Mouse (Mus musculus) ovary, postnatal 14 days (tissue): ENCODE results near the gene Sept12.
A peak's percentile ranks its signal among the peaks of the same experiment; 100 is the strongest.

Source experiments
- DNase-seq: peaks from one replicate; pipeline ENCODE4 v3.0.0; 2022; ENCODE audit warnings: low spot score

The Sept12 gene

DNA sequence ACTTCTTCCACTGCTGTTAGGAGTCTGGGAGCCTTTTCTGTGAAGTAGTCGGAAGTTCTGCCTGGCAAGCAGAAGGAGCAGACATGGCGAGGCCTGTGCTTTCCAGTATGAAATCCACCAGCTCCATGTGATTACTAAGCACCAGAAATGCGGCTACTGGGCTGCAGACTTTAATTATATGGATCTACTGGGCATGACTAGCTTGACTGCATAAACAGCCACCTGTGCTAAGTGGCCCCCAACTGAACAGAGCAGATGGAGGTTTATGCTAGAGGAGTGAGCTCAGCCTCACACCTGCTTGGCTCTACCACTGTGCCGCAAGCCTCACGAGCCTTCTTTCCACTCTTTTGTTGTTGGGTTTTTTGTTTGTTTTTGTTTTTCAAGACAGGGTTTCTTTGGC, 23.1 kb downstream of the Sept12 start:
- no peak for DNase-seq

DNA sequence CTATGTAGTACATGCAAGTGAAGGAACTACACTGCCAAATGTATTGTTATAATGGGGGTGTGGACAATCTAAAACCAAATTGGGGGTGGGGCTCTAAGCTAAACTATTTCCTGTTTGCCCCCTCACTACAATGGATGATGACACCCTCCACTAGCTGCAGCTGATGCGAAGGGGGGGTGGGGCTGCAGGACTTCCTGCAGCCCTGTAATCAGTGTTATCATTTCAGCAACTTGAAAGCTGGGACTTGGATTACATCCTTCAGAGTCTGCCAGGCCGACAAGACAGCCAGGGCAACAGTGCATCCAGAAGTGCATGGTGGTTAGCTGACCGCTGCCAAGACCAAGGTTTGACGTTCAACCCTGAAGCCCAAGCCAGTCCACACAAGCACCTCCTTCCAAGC, 26.0 kb downstream of the Sept12 start:
- DNase-seq: no peak

DNA sequence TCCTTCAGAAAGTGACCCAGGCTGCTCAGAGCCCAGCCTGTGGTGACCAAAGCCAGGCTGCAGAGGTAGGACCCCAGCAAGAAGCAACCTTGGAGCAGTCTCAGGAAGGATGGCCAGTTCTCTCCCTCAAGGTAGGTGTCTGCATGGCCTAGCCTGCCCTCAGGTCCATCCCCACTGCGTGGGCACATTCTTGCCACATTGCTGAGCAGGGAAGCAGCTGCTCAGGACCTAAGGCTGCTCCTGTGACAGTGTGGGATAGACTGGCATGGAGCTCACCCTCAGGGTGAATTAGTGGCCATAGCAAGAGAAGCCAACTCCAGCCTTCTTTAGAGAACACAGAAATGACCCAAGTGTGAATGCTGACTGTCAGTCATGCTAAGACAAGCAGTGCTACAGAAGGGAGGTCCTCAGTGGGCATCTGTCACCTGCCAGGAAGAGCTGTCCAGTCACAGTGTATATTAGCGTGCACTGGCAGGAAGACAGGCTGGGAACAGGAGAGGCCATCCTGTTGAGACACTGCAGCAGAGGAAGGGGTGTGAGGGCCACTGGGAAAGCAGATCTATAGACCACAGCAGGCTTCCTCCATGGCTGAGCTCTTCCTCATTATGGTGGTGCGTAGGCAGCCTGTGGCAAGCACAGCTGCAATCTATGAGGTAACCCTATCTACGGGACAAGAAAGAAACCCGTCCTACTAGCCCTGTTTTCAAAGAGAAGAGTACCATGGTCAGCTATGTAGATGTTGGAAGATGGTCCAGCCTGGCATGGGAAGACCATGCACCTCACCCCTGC, 28.4 kb downstream of the Sept12 start:
- DNase-seq: no peak

DNA sequence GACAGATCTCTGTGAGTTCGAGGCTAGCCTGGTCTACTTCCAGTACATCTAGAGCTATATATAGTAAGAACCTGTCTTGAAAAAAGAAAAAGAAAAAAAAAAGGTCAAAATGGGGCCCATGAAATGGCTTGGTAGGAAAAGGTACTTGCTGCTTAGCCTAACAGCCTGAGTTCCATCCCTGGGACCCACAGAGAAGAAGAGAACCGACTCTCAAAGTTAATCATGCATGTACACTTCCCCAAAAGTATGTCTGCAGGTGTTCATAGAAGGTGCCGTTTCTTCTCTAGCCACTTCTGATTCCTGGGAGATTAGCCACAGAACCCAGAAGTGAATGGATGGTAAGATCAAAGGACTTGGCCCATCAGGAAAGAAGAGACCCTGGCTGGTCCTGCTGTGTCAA, 29.2 kb downstream of the Sept12 start:
- DNase-seq: no peak

DNA sequence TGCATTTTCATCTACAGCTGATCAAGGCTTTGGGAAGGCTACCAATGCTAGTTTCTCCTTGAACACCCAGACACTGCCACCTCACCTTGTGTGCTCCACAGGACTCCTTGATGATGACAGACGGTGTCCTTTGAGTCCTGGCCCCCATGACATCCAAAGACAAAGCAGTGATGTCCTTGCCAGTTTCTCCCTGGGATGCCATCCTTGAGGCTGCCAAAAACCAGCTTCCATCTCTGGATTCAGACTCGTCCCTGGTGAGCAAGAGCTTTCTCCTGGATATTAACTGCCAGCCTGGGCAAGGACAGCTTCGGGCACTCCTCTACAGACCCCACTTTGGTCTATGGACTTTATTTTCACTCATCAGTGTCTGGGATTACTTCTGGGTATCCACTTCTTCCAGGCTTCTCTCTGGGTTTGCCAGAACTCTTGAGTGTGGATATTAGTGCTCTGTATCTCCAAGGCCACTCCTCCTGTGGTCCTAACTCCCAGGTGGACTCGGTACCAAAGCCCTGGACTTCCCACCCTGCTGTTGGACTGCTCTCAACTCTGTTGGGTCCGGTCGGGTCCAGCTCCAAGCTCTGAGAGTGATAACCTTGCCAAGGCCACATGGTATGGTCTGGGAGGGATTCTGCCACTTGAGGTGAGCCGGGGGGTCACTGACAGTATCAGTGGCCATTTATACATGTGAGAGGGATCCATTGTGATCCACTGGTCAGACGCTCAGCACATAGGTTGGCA, 32.1 kb downstream of the Sept12 start:
- no peak for DNase-seq

DNA sequence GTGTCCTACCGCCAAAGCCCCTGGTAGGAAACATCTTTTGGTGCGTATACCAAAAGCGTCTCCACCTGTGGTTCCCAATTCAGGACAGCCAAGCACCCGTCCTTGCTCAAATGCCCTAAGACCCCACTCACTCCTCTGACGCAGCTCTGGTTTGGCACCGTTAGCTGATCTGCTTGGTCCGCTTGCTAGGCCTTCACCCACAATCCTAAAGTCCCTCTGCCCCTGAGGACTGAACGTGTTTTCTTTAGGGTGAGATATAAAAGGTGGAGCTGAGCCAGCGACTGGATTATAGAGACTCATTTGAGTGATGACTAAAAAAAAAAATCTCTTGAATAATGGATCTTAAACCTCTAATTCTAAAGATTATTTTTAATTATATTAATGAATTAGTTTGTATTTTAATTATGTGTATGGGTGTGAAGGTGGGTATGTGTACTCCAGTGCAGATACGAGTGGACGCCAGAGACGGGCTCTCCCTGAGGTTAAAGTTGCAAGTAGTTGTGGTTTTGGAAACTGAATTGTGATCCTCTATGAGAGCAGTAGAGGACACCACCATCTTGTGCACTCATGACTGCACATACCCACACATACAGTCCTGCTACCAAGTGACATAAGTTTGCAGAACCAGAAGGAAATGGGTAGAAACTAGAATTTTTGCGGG, 32.8 kb downstream of the Sept12 start:
- no peak for DNase-seq

DNA sequence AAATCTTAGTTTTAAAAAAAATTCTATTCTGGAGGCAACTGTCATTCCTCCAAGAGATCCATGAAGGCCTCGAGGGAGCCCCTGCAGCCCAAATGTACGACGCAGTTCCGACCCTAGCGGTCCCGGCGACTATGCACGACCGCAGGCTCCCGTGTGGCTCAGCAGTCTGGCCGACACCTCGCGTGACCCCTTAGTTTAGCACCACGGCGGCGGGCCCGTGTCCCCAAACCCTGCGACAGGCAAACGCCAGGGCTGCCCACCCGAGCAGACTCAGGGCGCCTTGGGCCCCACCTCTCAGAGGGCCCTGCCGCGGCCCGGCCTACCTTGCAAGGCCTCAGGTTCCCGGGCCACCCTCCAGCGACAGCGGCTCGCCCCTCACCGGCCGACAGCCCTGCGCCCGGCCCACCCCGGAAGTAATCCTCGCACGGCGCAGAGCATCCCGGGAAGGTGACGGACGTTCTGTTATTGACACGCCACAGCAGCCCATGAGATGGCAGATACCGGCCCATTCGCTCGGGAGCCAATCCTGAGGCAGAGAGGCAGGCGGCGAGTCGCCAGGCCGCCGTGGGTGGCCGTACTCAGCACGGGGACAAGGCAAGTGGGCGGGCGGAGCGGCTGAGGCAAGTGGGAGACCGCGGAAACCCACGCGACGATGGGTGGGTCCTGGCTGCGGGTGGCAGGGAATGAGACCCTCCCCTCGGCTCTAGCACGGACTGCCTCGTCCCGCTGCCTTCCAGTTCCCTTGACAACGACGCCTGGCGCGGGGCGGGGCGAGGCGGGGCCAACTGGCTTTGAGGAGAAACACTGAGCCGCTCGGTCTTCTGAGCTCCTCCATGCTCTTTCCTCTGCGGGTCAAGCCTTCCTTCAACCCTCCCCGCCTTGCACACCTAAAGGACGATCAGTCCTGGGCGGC, 33.6 kb downstream of the Sept12 start, which contains the start of gene Anks3:
Anks3 (minus strand) TSS at position 409 of the 913 bp plus-strand sequence.
- peak; percentile 91 for DNase-seq

DNA sequence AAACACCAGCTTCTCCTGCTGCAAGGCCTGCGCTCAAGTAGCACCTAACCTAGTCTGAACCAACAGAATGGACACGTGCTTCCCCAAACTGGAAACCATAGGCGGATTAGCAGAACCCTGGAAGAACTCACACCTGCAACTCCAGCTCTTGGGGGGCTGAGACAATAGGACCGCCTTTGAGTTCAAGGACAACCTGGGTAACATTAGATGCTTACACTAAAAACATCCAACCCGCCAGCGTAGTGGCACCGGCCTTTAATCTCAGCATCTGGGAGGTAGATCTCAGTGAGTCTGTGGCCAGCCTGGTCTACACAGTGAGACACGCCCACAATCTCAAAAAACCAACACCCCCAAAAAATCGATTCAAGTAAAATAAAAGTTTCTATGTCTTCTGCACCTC, 34.3 kb downstream of the Sept12 start:
- DNase-seq: no peak

DNA sequence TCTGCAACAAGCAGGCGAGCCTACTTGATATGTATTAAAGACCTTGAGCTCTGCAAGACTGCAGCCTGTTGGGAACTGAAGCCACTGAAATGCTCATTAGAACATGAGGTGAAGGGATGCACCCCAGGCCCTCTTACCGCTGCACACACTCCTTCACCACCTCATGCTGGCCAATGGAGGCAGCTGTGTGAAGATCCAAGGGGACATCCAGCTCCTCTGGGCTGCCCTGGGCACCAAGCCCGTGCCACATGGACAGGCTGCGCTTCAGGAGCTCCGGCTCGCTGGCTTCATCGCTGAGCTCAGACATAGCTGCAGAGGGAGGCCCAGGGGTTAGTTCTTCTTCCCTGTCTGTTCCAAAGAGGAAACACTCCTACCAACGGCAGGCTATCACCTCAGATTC, 37.4 kb downstream of the Sept12 start:
- no peak for DNase-seq

DNA sequence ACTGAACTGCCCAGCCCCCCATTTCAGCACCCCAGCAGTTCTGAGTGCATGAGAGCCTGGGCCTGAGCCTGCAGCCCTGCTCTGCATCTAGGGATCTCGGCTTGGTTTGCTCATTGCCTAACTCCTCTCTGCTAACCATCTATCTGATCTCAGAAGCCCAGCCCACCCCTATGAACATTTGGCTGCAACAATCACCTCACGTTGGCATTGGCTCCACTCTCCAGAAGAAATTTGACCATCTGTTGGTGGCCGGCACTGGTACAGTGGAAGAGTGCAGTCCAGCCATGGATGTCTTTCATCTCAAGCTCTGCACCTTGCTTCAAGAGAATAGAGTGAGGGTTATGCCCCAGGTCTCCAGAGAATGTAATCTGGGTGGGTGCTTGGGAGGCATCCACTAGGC, 40.2 kb downstream of the Sept12 start:
- no peak for DNase-seq

DNA sequence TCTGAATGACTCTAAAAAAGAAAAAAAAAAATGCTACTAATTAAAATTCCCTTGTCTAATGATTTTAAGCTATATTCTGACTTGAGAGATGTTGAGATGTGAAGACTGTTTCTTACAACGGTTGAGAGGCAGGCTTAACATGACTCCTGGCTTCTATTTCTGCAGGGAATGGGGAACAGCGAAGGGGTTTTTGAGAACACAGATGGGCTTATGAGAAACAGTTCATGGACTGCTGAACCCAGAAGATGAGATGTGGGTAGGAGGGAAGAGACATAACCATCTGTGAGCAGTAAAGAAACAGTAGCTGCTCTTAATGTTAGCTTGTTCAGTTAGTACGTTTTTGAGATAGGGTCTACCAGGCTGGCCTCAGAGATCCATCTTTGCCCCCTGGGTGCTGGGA, 41.0 kb downstream of the Sept12 start:
- no peak for DNase-seq

DNA sequence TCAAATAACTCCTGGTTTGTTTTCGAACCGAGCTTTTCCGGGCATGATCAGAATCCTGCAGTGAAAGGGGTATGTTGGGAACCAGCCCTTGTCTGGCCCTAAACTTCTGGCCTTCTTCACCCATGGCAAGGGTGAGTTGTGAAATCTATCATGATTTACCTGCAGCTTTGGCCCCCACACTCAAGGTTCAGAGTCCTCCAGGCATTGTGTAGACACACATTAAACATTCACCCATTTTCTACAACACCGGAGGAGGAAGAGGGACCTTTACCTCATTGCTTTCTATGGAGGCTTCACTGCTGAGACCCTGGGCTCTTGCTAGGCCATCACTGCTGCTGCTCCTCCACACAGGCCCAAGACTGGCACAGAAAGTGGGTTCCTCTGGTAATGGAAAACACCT, 50.3 kb downstream of the Sept12 start:
- DNase-seq: no peak

DNA sequence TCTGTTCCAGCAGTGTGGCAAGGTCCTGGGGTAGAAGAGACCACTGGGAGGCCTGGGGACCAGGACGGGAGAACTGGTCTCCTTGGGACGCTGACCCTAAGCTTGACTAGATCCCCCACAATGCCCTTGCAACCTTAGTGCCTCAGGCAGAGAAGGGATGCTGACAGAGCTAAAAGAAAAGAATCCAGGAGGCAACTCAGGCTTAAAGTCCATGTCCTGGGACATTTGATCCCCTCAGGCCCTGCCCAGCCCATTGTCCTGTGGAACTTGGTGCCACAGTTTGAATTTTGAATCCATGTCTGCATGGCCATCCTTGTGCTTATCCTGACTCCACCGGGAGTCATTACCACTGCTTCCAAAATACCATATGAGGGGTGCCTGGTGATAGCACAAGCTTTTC, 51.5 kb downstream of the Sept12 start:
- DNase-seq: no peak

DNA sequence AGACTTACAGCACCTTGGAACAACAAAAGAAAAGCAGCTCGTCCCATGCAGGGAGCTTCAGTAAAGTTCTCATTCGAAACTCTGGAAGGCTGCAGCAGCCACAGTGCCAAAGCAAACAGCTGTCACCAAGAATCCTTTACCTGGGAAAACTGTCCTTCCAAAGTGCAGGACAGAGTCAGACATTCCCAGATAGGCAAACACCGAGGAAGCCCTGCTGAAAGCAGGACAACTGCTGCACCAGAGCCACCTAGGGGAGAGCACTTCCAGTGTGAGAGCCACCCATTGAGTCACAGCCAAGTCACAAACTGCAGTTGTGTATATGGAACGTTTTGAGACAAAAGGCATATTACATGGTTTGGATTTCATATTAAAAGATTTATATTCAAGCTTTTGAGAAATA, 52.2 kb downstream of the Sept12 start:
- DNase-seq: no peak

DNA sequence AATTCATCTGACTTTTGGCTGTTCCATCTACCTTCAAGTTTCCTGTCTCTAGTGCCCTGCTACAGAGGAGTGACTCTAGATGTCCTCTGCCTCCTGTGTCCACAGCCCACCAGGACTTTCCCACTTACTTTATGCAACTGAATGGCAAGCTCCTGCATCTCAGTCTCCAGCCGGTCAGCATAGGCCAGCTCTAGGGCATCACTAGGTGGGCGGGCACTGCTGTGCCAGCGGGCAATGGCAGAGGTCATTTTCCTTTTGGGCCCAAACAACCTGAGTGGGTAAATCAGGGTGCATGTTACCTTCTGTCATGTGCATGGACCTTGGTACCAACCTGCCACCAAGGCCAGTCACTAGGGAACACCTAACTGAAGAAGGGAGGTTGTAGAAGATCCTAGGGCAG, 54.2 kb downstream of the Sept12 start:
- DNase-seq: no peak

DNA sequence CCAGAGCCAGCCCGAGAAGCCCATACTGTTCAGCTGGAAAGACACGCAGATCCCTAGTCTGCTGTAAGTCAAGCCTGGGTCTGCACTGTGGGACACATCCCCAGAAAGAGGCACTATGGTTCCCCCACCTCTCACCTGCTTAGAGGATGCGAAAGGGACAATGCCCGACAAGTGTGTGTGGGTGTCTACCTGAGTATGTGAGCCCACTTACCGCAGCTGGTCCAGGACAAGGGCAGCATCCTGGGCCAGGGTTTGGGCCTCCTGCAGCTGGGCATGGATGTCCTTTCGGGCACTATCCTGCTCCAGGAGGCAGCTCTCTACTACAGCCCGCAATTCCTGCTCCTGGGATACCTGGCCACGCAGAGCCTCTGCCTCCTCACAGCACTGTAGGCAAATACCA, 54.8 kb downstream of the Sept12 start:
- DNase-seq: no peak

DNA sequence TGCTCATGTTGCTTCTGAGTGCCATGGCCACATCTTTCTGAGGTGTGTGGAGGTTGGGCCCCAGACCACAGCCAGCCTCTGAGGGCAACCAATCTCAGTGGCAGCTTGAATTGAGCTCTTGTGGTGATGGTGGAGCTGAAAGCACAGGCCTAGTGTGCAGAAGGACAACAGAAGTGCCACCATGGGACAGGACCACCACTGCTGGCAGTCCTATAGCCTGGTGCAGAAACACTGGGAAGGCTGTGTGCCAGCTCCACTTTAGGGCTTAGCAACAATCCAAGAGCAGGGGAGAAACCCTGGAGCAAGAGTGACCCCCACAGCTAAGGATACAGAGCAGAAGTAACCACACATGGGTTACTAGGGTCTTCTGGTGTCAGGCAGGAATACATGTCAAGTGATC, 56.6 kb downstream of the Sept12 start:
- no peak for DNase-seq

DNA sequence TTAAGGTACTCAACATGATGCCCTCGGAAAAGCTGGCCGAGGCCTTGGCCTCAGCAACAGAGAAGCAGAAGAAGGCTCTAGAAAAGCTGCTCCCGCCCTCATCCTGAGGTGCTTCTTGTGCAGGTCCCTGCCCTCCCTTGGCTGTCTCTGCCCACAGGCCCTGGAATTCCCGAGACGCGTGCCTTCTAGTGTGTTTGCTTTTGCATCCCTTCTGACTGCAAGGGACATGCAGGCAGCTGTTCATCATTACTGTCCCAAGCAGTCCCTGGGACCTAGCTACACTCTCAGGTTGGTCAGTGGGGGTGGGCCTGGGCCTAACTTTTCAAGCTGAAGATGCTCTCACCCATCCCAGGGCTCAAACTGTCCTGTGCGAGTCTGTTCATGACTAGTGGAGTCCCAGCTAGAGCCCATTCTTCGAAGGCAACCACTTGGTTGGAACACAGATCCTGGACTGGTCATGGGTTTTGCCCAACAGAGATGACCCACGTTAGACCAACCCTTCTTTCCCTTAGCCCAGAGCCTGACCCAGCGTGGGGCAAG, 57.3 kb downstream of the Sept12 start:
- no peak for DNase-seq

DNA sequence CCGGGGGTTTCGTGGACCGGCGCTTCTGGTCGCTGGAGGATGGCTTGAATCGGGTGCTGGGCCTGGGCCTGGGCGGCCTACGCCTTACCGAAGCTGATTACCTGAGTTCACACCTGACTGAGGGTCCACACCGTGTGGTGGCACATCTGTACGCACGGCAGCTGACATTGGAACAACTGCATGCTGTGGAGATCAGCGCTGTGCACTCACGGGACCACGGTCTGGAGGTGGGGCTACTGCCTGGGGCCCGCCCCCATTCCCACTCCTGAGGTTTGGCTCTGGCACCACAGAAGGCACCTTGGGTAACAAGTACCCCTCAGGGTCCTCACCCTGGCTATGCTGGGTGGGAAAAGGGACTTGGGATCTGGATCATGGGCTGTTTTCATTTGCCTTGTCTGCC, 58.2 kb downstream of the Sept12 start:
- no peak for DNase-seq

DNA sequence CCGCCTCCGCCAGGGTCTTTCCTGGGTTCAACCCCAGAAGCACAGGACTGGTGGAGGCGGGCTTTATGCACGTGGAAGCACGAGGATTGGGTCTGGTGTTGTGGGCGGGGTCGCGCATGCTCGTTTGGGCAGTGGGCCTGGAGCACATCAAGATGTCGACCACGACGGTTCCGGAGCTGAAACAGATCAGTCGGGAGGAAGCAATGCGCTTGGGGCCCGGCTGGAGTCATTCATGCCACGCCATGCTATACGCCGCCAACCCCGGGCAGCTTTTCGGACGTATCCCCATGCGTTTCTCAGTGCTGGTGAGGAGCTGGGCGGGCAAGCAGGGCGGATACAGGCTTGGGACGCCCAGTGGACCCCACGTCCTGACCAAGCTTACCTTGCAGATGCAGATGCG, 58.7 kb downstream of the Sept12 start:
- DNase-seq: peak; percentile 94

DNA sequence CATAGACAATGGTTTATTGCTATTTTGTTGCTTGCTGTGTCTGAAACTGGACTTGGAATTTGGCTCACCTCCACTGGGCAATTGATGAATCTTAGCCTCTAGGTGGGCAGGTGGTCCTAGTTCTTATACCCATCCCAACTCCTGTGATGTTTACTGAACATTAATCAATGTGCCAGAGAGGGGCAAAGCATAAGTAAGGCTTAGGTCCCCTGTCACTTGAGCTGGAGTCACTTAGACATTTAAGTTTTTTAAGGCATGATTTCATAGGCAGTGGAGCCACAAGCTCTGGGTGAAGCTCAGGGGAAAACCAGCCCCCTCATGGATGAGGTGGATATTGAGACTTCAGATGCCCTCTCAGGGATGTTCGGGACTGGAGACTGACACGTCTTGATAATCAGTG, 59.2 kb downstream of the Sept12 start, which contains the start of gene Nudt16l1:
Nudt16l1 (plus strand) TSS at position 301 of the 400 bp plus-strand sequence.
- no peak for DNase-seq
